Mouse (Mus musculus) liver, adult 2 months (tissue): ENCODE measurements at regions not wholly inside any gene's neighbourhood (a gene's known extent, or its start where the extent isn't known, plus 50 kb on each side); places are given as distances from the start of the nearest gene placed in this dataset.

Experiments used
- DNase-seq: peaks from one replicate; pipeline ENCODE4 v3.0.0-alpha.2; 2011; ENCODE audit warnings: low read depth, low spot score; ENCODE audit errors: extremely low read depth
- H3K27ac ChIP-seq: fragments of 200-500 bp; replicated peaks from 2 replicates; pipeline ENCODE4 v1.5.1; 2012; ENCODE audit warnings: low read depth, mild to moderate bottlenecking, control low read depth, inconsistent platforms, low read length; ENCODE audit not compliant: insufficient read depth
- H3K27me3 ChIP-seq: fragments of 200-500 bp; 2 replicates; pipeline ENCODE4 v1.6.1; 2012; ENCODE audit warnings: mild to moderate bottlenecking, moderate library complexity, low read length, inconsistent platforms; ENCODE audit not compliant: control insufficient read depth, insufficient read depth
- H3K36me3 ChIP-seq: fragments of 200-500 bp; 2 replicates; pipeline ENCODE4 v1.6.1; 2012; ENCODE audit warnings: low read length, inconsistent platforms; ENCODE audit not compliant: control insufficient read depth, insufficient read depth
- H3K4me1 ChIP-seq: fragments of 200-500 bp; 2 replicates; pipeline ENCODE4 v1.6.1; 2011; ENCODE audit warnings: low read length; ENCODE audit not compliant: control insufficient read depth, insufficient read depth
- H3K4me3 ChIP-seq: fragments of 200-500 bp; 2 replicates; pipeline ENCODE4 v1.5.1; 2011; ENCODE audit warnings: low read depth, mild to moderate bottlenecking, control low read depth, low read length, moderate library complexity; ENCODE audit not compliant: insufficient read depth
- H3K79me2 ChIP-seq: fragments of 200-500 bp; 2 replicates; pipeline ENCODE4 v1.6.1; 2012; ENCODE audit warnings: inconsistent platforms, mild to moderate bottlenecking, low read length, moderate library complexity; ENCODE audit not compliant: control insufficient read depth, insufficient read depth
- H3K9ac ChIP-seq: fragments of 200-500 bp; 2 replicates; pipeline ENCODE4 v1.6.1; 2012; ENCODE audit warnings: low read depth, mild to moderate bottlenecking, control low read depth, inconsistent platforms, low read length
- CTCF ChIP-seq: fragments of 200-500 bp; IDR thresholded peaks from 2 replicates; pipeline ENCODE4 v1.5.1; 2011; ENCODE audit warnings: low read depth, low read length, control low read depth
- POLR2A ChIP-seq: fragments of 200-500 bp; IDR thresholded peaks from 2 replicates; pipeline ENCODE4 v1.6.1; 2011; ENCODE audit warnings: low read length, control low read depth; ENCODE audit not compliant: insufficient read depth; ENCODE audit errors: extremely low read depth
- WGBS: fragments of 180-500 bp; shearing (Covaris S2); methylation state at CpG from one replicate; pipeline ENCODE4 v1.1.7; 2018; 5-methylcytosine and 5-hydroxymethylcytosine counted together

DNA sequence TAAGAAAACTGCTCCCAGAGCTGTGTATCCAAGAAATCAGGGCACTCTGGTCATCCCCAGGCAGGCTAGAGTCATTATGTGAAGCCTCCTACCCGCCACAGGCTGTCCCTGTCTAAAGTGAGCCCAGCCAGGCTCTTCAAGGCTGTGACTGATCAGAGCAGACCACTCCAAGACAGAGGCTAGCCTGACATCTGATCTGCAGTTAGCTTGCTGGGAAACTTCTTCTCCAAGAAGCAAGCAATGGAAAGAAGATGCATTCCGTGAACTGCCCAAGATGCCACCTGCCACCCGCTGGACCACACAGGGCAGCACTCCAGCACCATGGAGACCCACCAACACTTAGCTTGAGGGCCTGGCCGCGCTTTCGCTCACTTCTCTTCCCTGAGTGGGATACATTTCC lies 323.2 kb downstream of the Wdr11 start:
- no peak overlapping the region for H3K27ac ChIP-seq
- H3K4me1 ChIP-seq: no peaks in the 10 kb centered on the region
- no peak for TF ChIP-seq POLR2A
- TF ChIP-seq CTCF: no peak
- no peaks in the 10 kb centered on the region for H3K27me3 ChIP-seq
- no peaks in the 10 kb centered on the region for H3K36me3 ChIP-seq
- H3K4me3 ChIP-seq: no peak overlapping the region
- WGBS: 88% methylated on average over 6 of the region's 6 CpGs
- no peak overlapping the region for H3K9ac ChIP-seq
- DNase-seq: no peak
- no peaks in the 10 kb centered on the region for H3K79me2 ChIP-seq

DNA sequence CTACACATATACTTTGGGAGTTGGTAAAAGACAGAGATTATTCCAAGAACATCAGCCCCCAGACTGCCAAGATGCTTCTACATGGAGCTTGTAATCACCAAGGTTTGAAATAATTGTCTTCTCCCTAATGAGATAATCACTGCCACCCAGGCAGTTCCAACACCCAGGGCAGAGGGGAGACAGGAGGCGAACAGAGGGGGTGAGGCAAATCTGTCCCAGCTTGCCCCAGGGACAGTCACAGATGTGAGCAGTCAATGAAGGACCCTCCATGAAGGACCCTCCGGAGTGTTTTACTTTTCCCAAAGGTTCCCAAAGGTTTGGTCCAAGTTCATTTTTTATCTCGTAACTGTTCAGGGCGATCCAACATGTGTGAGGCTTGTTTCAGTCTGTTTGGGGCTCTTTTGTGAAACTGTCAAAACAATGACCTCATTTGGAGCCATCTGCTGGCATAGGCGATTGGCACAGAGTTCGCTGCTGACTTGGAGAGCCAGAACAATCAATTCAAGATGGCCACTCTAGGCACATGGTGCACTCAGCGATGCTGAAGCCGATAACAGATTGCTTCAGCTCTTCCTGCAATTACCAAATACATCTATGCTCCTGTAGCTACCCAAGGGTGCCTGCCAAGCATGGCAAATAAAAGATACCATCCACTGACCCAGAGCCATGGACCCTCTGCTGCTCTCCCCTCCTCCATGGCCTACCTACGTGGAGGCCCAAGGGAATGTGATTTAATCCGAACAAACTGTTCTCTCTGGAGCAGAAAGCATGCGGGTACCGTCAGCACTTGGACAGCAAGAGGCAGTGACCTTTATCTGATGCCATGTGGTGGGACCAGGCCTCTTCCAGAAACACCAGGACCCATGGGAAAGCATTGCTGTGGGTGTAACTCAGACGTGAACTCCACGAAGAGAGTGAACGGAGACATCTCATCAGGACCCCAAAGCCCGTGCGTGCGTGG lies 326.9 kb downstream of the Wdr11 start:
- no peaks in the 10 kb centered on the region for H3K4me1 ChIP-seq
- H3K27me3 ChIP-seq: no peaks in the 10 kb centered on the region
- H3K9ac ChIP-seq: no peak overlapping the region
- 90% methylated on average over 18 of the region's 18 CpGs for WGBS
- DNase-seq: no peak
- H3K27ac ChIP-seq: no peak overlapping the region
- H3K36me3 ChIP-seq: no peaks in the 10 kb centered on the region
- TF ChIP-seq POLR2A: no peak
- no peak for TF ChIP-seq CTCF
- H3K79me2 ChIP-seq: no peaks in the 10 kb centered on the region
- no peak overlapping the region for H3K4me3 ChIP-seq

DNA sequence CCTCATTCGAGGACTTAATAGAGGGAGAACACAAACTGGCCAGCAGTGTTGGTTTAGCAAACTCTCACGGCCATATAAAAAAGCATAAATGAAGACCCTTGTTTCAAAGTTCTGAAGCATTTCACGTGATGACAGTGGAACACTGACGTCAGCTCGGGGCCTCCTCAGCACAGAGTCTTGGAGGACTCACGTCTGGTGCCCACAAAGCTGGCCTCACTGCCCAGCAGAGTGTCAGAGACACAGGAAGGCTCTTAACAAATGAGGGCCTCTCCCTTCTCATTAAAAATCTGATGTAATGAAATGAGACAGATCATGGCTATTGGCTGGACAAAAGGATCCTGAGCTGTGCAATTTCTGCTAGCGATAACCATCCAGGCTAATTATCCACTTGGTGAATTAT lies 330.6 kb downstream of the Wdr11 start:
- no peaks in the 10 kb centered on the region for H3K36me3 ChIP-seq
- H3K4me3 ChIP-seq: no peak overlapping the region
- no peaks in the 10 kb centered on the region for H3K4me1 ChIP-seq
- no peak overlapping the region for H3K9ac ChIP-seq
- TF ChIP-seq POLR2A: no peak
- no peak for TF ChIP-seq CTCF
- no peak for DNase-seq
- H3K27ac ChIP-seq: no peak overlapping the region
- no peaks in the 10 kb centered on the region for H3K27me3 ChIP-seq
- H3K79me2 ChIP-seq: no peaks in the 10 kb centered on the region
- 82% methylated on average over 7 of the region's 7 CpGs for WGBS

DNA sequence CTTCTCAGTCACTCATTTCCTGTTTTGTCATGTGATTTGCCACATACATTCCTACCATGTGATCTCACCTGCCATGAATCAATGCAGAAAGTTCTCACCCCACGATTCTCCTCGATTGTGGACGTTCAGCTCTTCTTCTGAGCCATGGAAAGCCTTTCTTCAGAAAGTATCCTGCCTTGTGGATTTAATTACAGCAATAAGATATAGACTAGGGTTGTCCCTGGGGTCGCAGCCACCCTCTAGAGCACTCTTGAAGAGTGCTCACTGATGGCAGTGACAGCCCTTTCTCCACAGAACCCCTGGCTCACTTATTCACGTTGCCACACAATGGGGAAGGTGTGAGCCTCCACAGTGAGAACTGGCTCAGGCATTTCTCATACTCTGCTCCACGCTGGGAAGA lies 345.1 kb downstream of the Wdr11 start:
- no peak overlapping the region for H3K27ac ChIP-seq
- DNase-seq: no peak
- no peaks in the 10 kb centered on the region for H3K36me3 ChIP-seq
- no peak overlapping the region for H3K9ac ChIP-seq
- H3K4me1 ChIP-seq: no peaks in the 10 kb centered on the region
- no peaks in the 10 kb centered on the region for H3K79me2 ChIP-seq
- TF ChIP-seq CTCF (no peak), POLR2A (no peak)
- WGBS: 81% methylated on average over 6 of the region's 6 CpGs
- H3K4me3 ChIP-seq: no peak overlapping the region
- no peaks in the 10 kb centered on the region for H3K27me3 ChIP-seq

DNA sequence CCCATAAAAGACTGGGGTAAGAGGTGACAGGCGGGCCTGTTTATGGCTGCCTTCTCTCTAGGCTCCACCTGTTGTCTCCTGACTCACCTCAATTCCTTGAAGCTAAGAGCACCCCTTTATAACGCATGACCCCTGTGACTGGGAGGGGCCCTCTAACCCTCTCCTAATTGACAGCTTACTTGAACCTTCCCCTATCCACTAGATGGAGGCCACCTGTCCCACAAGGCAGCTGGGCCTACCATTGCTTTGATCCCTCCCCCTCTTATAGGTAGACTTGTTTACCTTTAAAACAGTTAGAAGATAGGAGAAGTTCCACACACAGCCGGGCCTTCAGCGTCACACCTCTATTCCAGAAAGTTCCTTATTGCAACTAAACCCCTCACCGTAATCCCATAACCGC lies 346.1 kb downstream of the Wdr11 start:
- no peaks in the 10 kb centered on the region for H3K79me2 ChIP-seq
- no peaks in the 10 kb centered on the region for H3K27me3 ChIP-seq
- no peak for TF ChIP-seq CTCF
- no peak for TF ChIP-seq POLR2A
- H3K4me3 ChIP-seq: no peak overlapping the region
- no peaks in the 10 kb centered on the region for H3K4me1 ChIP-seq
- 84% methylated on average over 6 of the region's 6 CpGs for WGBS
- H3K27ac ChIP-seq: no peak overlapping the region
- no peaks in the 10 kb centered on the region for H3K36me3 ChIP-seq
- DNase-seq: no peak
- no peak overlapping the region for H3K9ac ChIP-seq

DNA sequence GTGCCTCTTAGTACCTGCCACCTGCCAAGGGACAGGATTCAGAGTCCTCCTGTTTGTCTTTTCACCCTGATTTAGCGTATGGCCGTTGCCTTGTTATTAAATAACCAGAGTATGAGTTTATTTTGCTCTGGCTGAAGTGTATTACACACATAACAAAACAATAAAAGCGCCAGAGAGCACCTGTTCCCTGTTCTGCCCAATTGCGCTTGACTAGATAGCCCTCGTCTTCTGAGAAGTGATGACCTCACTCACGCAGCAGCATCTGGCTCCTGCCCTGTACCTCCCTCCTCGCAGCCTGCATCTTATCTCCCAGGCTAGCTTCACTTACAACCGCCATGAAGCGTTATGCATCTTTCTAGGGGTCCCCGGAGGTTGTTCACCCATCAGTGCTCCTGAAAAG lies 346.5 kb downstream of the Wdr11 start:
- no peaks in the 10 kb centered on the region for H3K4me1 ChIP-seq
- no peaks in the 10 kb centered on the region for H3K27me3 ChIP-seq
- H3K36me3 ChIP-seq: no peaks in the 10 kb centered on the region
- H3K27ac ChIP-seq: no peak overlapping the region
- no peak overlapping the region for H3K9ac ChIP-seq
- no peaks in the 10 kb centered on the region for H3K79me2 ChIP-seq
- WGBS: 81% methylated on average over 10 of the region's 10 CpGs
- no peak for DNase-seq
- H3K4me3 ChIP-seq: no peak overlapping the region
- TF ChIP-seq POLR2A: no peak
- no peak for TF ChIP-seq CTCF
